Mouse (Mus musculus) midbrain, embryonic 11.5 days (tissue): ENCODE measurements around the gene Gtsf1. TPM values are rescaled to one million over a fixed set of nuclear protein-coding genes. Genes with fewer than 3 reads are reported as not detected.

Experiments
- ATAC-seq: fragments of 200-750 bp; cut with Nextera tagmentation; 2 replicates; pipeline ENCODE4 v1.8.0; 2017; ENCODE audit warnings: moderate TSS enrichment, moderate library complexity; ENCODE audit not compliant: low FRiP score
- DNase-seq: peaks from one replicate; pipeline ENCODE4 v3.0.0; 2015; ENCODE audit warnings: low spot score; ENCODE audit errors: missing footprints
- H3K27ac ChIP-seq: fragments of 300-500 bp; sonication (generic); 2 replicates; pipeline ENCODE4 v1.5.1; 2014; ENCODE audit warnings: low read depth, low read length
- H3K27me3 ChIP-seq: fragments of 300-500 bp; sonication (generic); 2 replicates; pipeline ENCODE4 v1.6.1; 2014; ENCODE audit warnings: mild to moderate bottlenecking, low read length, moderate library complexity, mixed read lengths; ENCODE audit not compliant: control insufficient read depth, insufficient read depth
- H3K36me3 ChIP-seq: fragments of 300-500 bp; sonication (generic); 2 replicates; pipeline ENCODE4 v1.6.1; 2014; ENCODE audit warnings: mild to moderate bottlenecking, low read length, moderate library complexity, mixed read lengths; ENCODE audit not compliant: control insufficient read depth, insufficient read depth
- H3K4me1 ChIP-seq: fragments of 300-500 bp; sonication (generic); 2 replicates; pipeline ENCODE4 v1.6.1; 2014; ENCODE audit warnings: low read length; ENCODE audit not compliant: control insufficient read depth, insufficient read depth
- H3K4me2 ChIP-seq: fragments of 300-500 bp; sonication (generic); 2 replicates; pipeline ENCODE4 v1.6.1; 2014; ENCODE audit warnings: mild to moderate bottlenecking, moderate library complexity
- H3K4me3 ChIP-seq: fragments of 300-500 bp; sonication (generic); 2 replicates; pipeline ENCODE4 v1.5.1; 2014; ENCODE audit warnings: low read depth, low read length
- H3K9ac ChIP-seq: fragments of 300-500 bp; sonication (generic); 2 replicates; pipeline ENCODE4 v1.6.1; 2014; ENCODE audit warnings: low read length
- H3K9me3 ChIP-seq: fragments of 300-500 bp; sonication (generic); 2 replicates; pipeline ENCODE4 v1.6.1; 2016; ENCODE audit warnings: low read length; ENCODE audit not compliant: control insufficient read depth
- WGBS: fragments of 180-500 bp; shearing (Covaris S2); extraction: QIAGEN DNeasy Blood & Tissue Kit; methylation state at CpG from one replicate; pipeline ENCODE4 v1.1.7; 2014; 5-methylcytosine and 5-hydroxymethylcytosine counted together
- polyA plus RNA-seq: library from polyadenylated mRNA; unstranded; fragments of >200 nt; fragmentation: Nextera tagmentation; extraction: Ambion mirVana; gene quantifications from 2 replicates; pipeline ENCODE4 v1.2.1, GENCODE M21; 2014

Gtsf1 gene
- polyA plus RNA-seq, 1 experiment from 2014 or later = not detected

GRCm38 (mm10) chr15:103353511-103354256 lies 76.6 kb downstream of the Gtsf1 start:
- ATAC-seq (no peak), DNase-seq (no peak)
- Histone ChIP-seq H3K4me2 (no peak overlapping the region), H3K27ac (no peak overlapping the region), H3K27me3 (no peaks in the 10 kb centered on the region), H3K9me3 (no peaks in the 10 kb centered on the region), H3K36me3 (no peaks in the 10 kb centered on the region), H3K4me3 (no peak overlapping the region), H3K9ac (no peak overlapping the region), H3K4me1 (no peaks in the 10 kb centered on the region)
- WGBS = 91% methylated on average over 11 of the region's 11 CpGs

- no peaks in the 10 kb centered on the region for H3K9me3 ChIP-seq
- H3K27me3 ChIP-seq = no peaks in the 10 kb centered on the region
- no peak overlapping the region for H3K4me3 ChIP-seq
- DNase-seq (peak; percentile 93), ATAC-seq (peak; percentile 52; the same call in 1 of the 2 replicates)
- no peak overlapping the region for H3K9ac ChIP-seq
- H3K4me2 ChIP-seq = no peak overlapping the region
- H3K4me1 ChIP-seq = no peaks in the 10 kb centered on the region
- H3K36me3 ChIP-seq = no peaks in the 10 kb centered on the region
- no peak overlapping the region for H3K27ac ChIP-seq
- 56% methylated on average over 4 of the region's 4 CpGs for WGBS
Measured at GRCm38 (mm10) chr15:103352856-103353255, 77.4 kb downstream of the Gtsf1 start.

Other genes starting within 250 kb of the Gtsf1 start
- 206 and 218 TPM in 2 replicates for gene Cbx5, start 190.7 kb downstream of the Gtsf1 start, polyA plus RNA-seq
- 1,348 and 1,391 TPM in 2 replicates for gene Hnrnpa1, start 190.0 kb downstream of the Gtsf1 start, polyA plus RNA-seq
- 6.8 and 6.9 TPM in 2 replicates for gene Nfe2, start 172.1 kb downstream of the Gtsf1 start, polyA plus RNA-seq
- gene Copz1, start 157.8 kb downstream of the Gtsf1 start, polyA plus RNA-seq = 286 and 307 TPM in 2 replicates
- gene Gpr84, start 119.9 kb downstream of the Gtsf1 start, polyA plus RNA-seq = 0.12 and 0.23 TPM in 2 replicates
- 19.4 and 24.3 TPM in 2 replicates for gene Zfp385a, start 90.4 kb downstream of the Gtsf1 start, polyA plus RNA-seq
- gene Itga5, start 63.7 kb downstream of the Gtsf1 start, polyA plus RNA-seq = 15.9 and 18.1 TPM in 2 replicates
- 0.23 TPM in 1 of 2 replicates, not detected in the other for gene Gtsf2, start 18.0 kb upstream of the Gtsf1 start, polyA plus RNA-seq
- gene Nckap1l, start 23.3 kb upstream of the Gtsf1 start, polyA plus RNA-seq = 2.4 and 2.7 TPM in 2 replicates
- gene Pde1b, start 72.6 kb upstream of the Gtsf1 start, polyA plus RNA-seq = 31.8 and 35.6 TPM in 2 replicates
- gene Ppp1r1a, start 107.5 kb upstream of the Gtsf1 start, polyA plus RNA-seq = 56.4 and 62.7 TPM in 2 replicates
- gene Glycam1, start 134.6 kb upstream of the Gtsf1 start, polyA plus RNA-seq = not detected in 2 replicates